Mouse (Mus musculus) R1 (cell line): ENCODE data around the gene Ccr7.
A peak's percentile ranks its signal among the peaks of the same experiment; 100 is the strongest.

ENCODE experiments used
- DNase-seq: peaks from one replicate; pipeline ENCODE4 v3.0.0-alpha.2; 2018; ENCODE audit warnings: low read depth, low spot score

Ccr7 gene

GRCm38 (mm10) chr11:99153767-99154753, 817 bp downstream of the Ccr7 start:
- DNase-seq = no peak

- DNase-seq = no peak
Measured at GRCm38 (mm10) chr11:99152323-99153144, 2.3 kb downstream of the Ccr7 start.

GRCm38 (mm10) chr11:99151333-99151930, 3.4 kb downstream of the Ccr7 start:
- no peak for DNase-seq

GRCm38 (mm10) chr11:99150889-99151288, 4.0 kb downstream of the Ccr7 start:
- no peak for DNase-seq

GRCm38 (mm10) chr11:99149898-99150757, 4.7 kb downstream of the Ccr7 start:
- DNase-seq = peak; percentile 71

GRCm38 (mm10) chr11:99148896-99149703, 5.8 kb downstream of the Ccr7 start:
- no peak for DNase-seq

- no peak for DNase-seq
Measured at GRCm38 (mm10) chr11:99148400-99148799, 6.5 kb downstream of the Ccr7 start.

- no peak for DNase-seq
Measured at GRCm38 (mm10) chr11:99147920-99148289, 7.0 kb downstream of the Ccr7 start.

GRCm38 (mm10) chr11:99147041-99147919, 7.6 kb downstream of the Ccr7 start:
- DNase-seq = no peak

GRCm38 (mm10) chr11:99146558-99146957, 8.3 kb downstream of the Ccr7 start:
- DNase-seq = no peak

- DNase-seq = no peak
Measured at GRCm38 (mm10) chr11:99145765-99146164, 9.1 kb downstream of the Ccr7 start.

- peak; percentile 31 for DNase-seq
Measured at GRCm38 (mm10) chr11:99144940-99145339, 9.9 kb downstream of the Ccr7 start.

GRCm38 (mm10) chr11:99144456-99144855, 10.4 kb downstream of the Ccr7 start:
- DNase-seq = no peak

GRCm38 (mm10) chr11:99143123-99144082, 11.5 kb downstream of the Ccr7 start:
- peak; percentile 54 for DNase-seq

GRCm38 (mm10) chr11:99142493-99143095, 12.3 kb downstream of the Ccr7 start:
- no peak for DNase-seq

- DNase-seq = no peak
Measured at GRCm38 (mm10) chr11:99142046-99142445, 12.8 kb downstream of the Ccr7 start.

GRCm38 (mm10) chr11:99141600-99141999, 13.3 kb downstream of the Ccr7 start:
- peak; percentile 90 for DNase-seq

- DNase-seq = no peak
Measured at GRCm38 (mm10) chr11:99138976-99139375, 15.9 kb downstream of the Ccr7 start.
